Mouse (Mus musculus) limb, embryonic 15.5 days (tissue): ENCODE data around the gene Sgcb. TPM values are rescaled to one million over a fixed set of nuclear protein-coding genes. Genes with fewer than 3 reads are reported as not detected.

Experiments
- ATAC-seq: fragments of 200-750 bp; cut with Nextera tagmentation; 2 replicates; pipeline ENCODE4 v1.8.0; 2017; ENCODE audit warnings: low read depth, moderate TSS enrichment; ENCODE audit not compliant: insufficient number of reproducible peaks, low FRiP score, low TSS enrichment
- H3K27ac ChIP-seq: fragments of 300-500 bp; sonication (generic); 2 replicates; pipeline ENCODE4 v1.5.1; 2015; ENCODE audit warnings: moderate library complexity, mild to moderate bottlenecking, inconsistent platforms
- H3K27me3 ChIP-seq: fragments of 300-500 bp; sonication (generic); 2 replicates; pipeline ENCODE4 v1.6.1; 2015; ENCODE audit warnings: inconsistent platforms
- H3K36me3 ChIP-seq: fragments of 300-500 bp; sonication (generic); 2 replicates; pipeline ENCODE4 v1.6.1; 2015; ENCODE audit warnings: inconsistent platforms
- H3K4me1 ChIP-seq: fragments of 300-500 bp; sonication (generic); 2 replicates; pipeline ENCODE4 v1.6.1; 2015; ENCODE audit warnings: inconsistent platforms
- H3K4me2 ChIP-seq: fragments of 300-500 bp; sonication (generic); 2 replicates; pipeline ENCODE4 v1.6.1; 2015; ENCODE audit warnings: mild to moderate bottlenecking, inconsistent platforms
- H3K4me3 ChIP-seq: fragments of 300-500 bp; sonication (generic); 2 replicates; pipeline ENCODE4 v1.5.1; 2015; ENCODE audit warnings: mild to moderate bottlenecking, inconsistent platforms
- H3K9ac ChIP-seq: fragments of 300-500 bp; sonication (generic); 2 replicates; pipeline ENCODE4 v1.6.1; 2015; ENCODE audit warnings: inconsistent platforms
- H3K9me3 ChIP-seq: fragments of 300-500 bp; sonication (generic); 2 replicates; pipeline ENCODE4 v1.6.1; 2016; ENCODE audit warnings: inconsistent platforms
- WGBS: fragments of 180-500 bp; shearing (Covaris S2); methylation state at CpG from one replicate; pipeline ENCODE4 v1.1.7; 2015; 5-methylcytosine and 5-hydroxymethylcytosine counted together
- polyA plus RNA-seq: library from polyadenylated mRNA; unstranded; fragments of >200 nt; fragmentation: Nextera tagmentation; extraction: Ambion mirVana; gene quantifications from 2 replicates; pipeline ENCODE4 v1.2.1, GENCODE M21; 2015

Gene Sgcb
- polyA plus RNA-seq, 1 experiment from 2014 or later = 48.0 TPM

DNA sequence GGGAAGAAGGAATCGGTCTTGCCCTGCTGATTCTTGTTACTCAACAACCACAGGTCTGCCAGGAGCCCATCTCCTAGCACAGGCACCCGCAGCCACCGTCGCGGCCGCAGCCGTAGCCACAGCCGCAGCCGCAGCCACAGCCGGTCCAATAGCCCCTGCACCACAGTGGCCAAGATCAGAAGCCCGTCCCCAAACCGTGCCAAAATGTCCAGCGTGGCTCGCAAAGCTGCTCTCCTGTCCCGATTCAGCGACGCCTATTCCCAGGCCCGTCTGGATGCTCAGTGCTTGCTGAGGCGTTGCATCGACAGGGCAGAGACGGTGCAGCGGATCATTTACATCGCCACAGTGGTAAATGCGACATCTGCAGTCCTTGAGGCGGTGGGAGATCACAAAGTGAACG, 21.8 kb upstream of the Sgcb start:
- no peak for ATAC-seq
- Histone ChIP-seq H3K9me3 (no peaks in the 10 kb centered on the region), H3K9ac (no peak overlapping the region), H3K27me3 (no peaks in the 10 kb centered on the region), H3K27ac (no peak overlapping the region), H3K4me3 (no peak overlapping the region), H3K36me3 (no peaks in the 10 kb centered on the region), H3K4me2 (no peak overlapping the region), H3K4me1 (peaks cover 7% of the 10 kb centered on the region; the same call in 1 of the 2 replicates)
- WGBS = 54% methylated on average over 26 of the region's 26 CpGs

DNA sequence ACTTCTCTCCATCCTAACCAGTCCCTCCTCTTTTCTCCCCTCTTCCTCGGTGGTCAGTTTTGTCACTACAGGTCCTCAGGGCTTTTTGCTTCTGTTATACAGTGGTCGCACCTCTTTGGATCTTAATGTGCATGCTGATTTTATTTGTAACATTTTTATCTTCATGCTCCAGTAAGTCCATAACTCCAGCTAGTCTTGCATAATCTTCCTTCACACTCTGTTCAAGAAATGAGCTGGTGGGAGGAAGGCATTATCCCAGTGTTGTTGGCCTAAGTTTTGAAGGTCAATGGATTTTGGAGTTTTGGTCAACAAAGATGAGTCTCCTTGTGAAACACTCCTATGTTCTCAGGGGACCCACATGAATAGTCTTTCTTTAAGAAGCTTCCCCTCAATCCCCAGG, 20.3 kb upstream of the Sgcb start:
- H3K4me2 ChIP-seq = no peak overlapping the region
- H3K9ac ChIP-seq = no peak overlapping the region
- no peaks in the 10 kb centered on the region for H3K36me3 ChIP-seq
- H3K27me3 ChIP-seq = no peaks in the 10 kb centered on the region
- ATAC-seq = no peak
- WGBS = 85% methylated on average over 2 of the region's 2 CpGs
- no peak overlapping the region for H3K27ac ChIP-seq
- peaks cover 7% of the 10 kb centered on the region; the same call in 1 of the 2 replicates for H3K4me1 ChIP-seq
- H3K9me3 ChIP-seq = no peaks in the 10 kb centered on the region
- H3K4me3 ChIP-seq = no peak overlapping the region

DNA sequence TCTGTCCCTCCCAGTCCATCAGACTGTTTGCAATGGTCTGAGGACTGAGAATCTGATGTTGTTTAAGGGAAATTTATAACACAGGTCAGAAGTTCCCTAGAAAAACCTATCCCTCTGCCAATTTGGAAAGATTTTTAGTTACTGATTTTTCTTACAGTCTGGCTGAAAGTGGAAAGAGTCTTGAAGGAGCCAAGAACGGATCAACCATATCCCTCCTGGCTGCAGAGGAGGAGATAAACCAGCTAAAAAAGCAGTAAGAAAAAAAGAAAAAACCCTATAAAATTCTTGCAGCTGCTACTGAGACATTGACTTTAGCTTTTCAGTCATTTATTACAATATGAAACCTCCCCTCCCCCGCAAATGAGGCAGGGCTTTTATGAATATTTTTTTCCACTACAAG, 19.1 kb upstream of the Sgcb start:
- 44% methylated on average over 2 of the region's 2 CpGs for WGBS
- no peak overlapping the region for H3K4me2 ChIP-seq
- H3K27me3 ChIP-seq = no peaks in the 10 kb centered on the region
- no peak overlapping the region for H3K4me3 ChIP-seq
- no peaks in the 10 kb centered on the region for H3K36me3 ChIP-seq
- H3K9me3 ChIP-seq = no peaks in the 10 kb centered on the region
- ATAC-seq = peak; percentile 55; the same call in 1 of the 2 replicates
- no peak overlapping the region for H3K9ac ChIP-seq
- H3K4me1 ChIP-seq = peaks cover 7% of the 10 kb centered on the region; the same call in 1 of the 2 replicates
- peak overlapping the region; percentile 24; the same call in 1 of the 2 replicates for H3K27ac ChIP-seq

DNA sequence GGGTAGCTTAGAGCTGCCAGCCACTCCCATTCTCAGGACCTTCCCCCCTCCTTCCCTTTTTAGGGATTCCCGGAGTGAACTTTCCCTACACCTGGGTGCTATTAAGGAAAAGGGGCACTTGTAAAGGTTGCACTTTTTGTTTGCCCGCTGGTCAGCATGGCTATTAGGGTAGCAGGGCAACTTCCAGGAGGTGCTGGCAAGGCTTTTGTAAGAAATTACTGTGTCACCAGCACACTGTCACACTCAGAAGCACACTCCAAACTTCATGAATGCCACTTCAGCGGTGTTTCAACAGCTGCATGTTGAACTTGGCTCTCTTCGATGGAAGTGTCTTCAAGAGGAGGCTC, 4.2 kb upstream of the Sgcb start:
- H3K9ac ChIP-seq = 0 out of 2 replicates have a peak overlapping the region, but pooled peaks have one; percentile 15
- peaks cover 45% of the 10 kb centered on the region for H3K27me3 ChIP-seq
- H3K4me1 ChIP-seq = peaks cover 26% of the 10 kb centered on the region
- H3K36me3 ChIP-seq = no peaks in the 10 kb centered on the region
- H3K9me3 ChIP-seq = no peaks in the 10 kb centered on the region
- 5% methylated on average over 4 of the region's 4 CpGs for WGBS
- H3K4me3 ChIP-seq = peak overlapping the region; percentile 52
- H3K4me2 ChIP-seq = peak overlapping the region; percentile 96
- H3K27ac ChIP-seq = no peak overlapping the region
- no peak for ATAC-seq

GRCm38 (mm10) chr5:73651061-73651854, 3.7 kb upstream of the Sgcb start, which contains the start of gene Spata18:
Gene Spata18, plus strand, starts transcription at chr5:73651379.
- Histone ChIP-seq H3K4me3 (peak within 1 kb of the TSS; percentile 52), H3K9ac (peak within 1 kb of the TSS; percentile 15; the same call in 1 of the 2 replicates), H3K9me3 (no peaks in the 10 kb centered on the region), H3K4me1 (peaks cover 30% of the 10 kb centered on the region), H3K4me2 (peak within 1 kb of the TSS; percentile 96), H3K36me3 (no peaks in the 10 kb centered on the region), H3K27me3 (peaks cover 45% of the 10 kb centered on the region), H3K27ac (no peak within 1 kb of the TSS)
- no peak for ATAC-seq
- under 1% methylated on average over 55 of the region's 57 CpGs for WGBS

GRCm38 (mm10) chr5:73650365-73650964, 2.9 kb upstream of the Sgcb start:
- Histone ChIP-seq H3K4me3 (peak overlapping the region; percentile 52), H3K27me3 (peaks cover 45% of the 10 kb centered on the region), H3K27ac (no peak overlapping the region), H3K36me3 (no peaks in the 10 kb centered on the region), H3K9me3 (no peaks in the 10 kb centered on the region), H3K4me1 (peaks cover 33% of the 10 kb centered on the region), H3K9ac (peak overlapping the region; percentile 15; the same call in 1 of the 2 replicates), H3K4me2 (peak overlapping the region; percentile 96)
- no peak for ATAC-seq
- WGBS = 3% methylated on average over 15 of the region's 15 CpGs

DNA sequence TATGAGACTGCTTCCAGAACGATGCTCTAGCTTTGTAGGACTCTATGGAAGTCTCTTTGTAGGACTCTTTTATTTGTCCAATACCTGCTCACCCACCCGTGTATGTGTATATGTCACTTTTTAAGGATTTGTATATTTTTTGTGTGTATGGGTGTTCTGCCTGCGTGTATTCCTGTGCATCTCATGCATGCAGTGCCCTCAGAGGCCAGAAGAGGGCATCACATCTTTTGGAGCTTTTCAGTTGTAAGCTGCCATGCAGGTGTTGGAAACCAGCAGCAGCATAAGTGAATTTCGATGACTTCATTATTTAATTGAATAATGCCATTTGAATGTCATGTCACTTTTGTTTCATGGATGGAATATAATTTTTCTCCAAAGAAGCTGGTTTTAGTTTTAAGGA, 5.5 kb downstream of the Sgcb start:
- Histone ChIP-seq H3K27me3 (no peaks in the 10 kb centered on the region), H3K36me3 (peaks cover 36% of the 10 kb centered on the region), H3K4me1 (peaks cover 10% of the 10 kb centered on the region), H3K4me2 (no peak overlapping the region), H3K9ac (no peak overlapping the region), H3K27ac (no peak overlapping the region), H3K9me3 (no peaks in the 10 kb centered on the region), H3K4me3 (no peak overlapping the region)
- WGBS = 90% methylated on average over 4 of the region's 4 CpGs
- no peak for ATAC-seq

GRCm38 (mm10) chr5:73641058-73641457, 6.5 kb downstream of the Sgcb start:
- Histone ChIP-seq H3K9me3 (no peaks in the 10 kb centered on the region), H3K4me2 (no peak overlapping the region), H3K9ac (no peak overlapping the region), H3K27ac (no peak overlapping the region), H3K27me3 (no peaks in the 10 kb centered on the region), H3K4me1 (peaks cover 4% of the 10 kb centered on the region), H3K4me3 (no peak overlapping the region), H3K36me3 (peaks cover 46% of the 10 kb centered on the region)
- ATAC-seq = no peak
- WGBS = 94% methylated on average over 3 of the region's 3 CpGs

DNA sequence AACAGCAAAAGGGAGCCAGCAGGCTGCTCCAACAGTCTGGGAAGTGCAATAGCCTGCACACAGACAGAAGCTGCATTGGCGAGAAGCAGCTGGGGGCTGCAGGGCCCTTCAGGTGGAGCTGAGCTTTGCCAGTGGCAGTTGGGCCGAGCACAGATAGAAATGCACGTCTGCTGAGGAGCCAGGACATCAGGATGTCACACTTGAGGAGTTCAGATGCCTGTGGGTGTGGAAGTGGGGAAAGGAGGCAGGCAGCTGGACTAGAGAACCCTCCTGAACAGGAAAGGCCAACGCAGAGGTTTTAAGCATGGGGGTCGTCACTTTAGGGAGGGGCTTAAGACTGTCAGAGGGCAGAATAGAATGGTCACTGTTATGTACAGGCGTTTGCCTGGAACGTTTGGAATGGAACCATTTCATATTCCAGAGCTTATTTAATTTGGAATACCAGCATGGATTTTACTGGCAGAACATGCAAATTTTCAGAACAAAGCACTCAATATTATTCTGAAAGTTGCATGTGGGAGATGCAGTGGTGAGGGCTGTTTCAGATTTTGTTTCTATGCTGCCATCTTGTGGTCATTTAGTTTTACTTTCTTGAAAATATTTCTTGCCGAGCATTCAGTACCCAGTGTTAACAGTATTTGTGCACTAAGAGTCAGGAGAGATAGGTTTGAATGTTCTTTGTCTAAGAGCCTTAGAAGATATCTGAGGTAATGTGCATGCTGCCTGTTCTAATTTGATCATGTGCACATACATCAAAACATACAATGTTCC, 10.1 kb downstream of the Sgcb start:
- H3K9me3 ChIP-seq = no peaks in the 10 kb centered on the region
- no peak overlapping the region for H3K4me3 ChIP-seq
- H3K27me3 ChIP-seq = no peaks in the 10 kb centered on the region
- H3K4me1 ChIP-seq = peaks cover 4% of the 10 kb centered on the region
- H3K36me3 ChIP-seq = peaks cover 60% of the 10 kb centered on the region
- H3K4me2 ChIP-seq = no peak overlapping the region
- no peak overlapping the region for H3K9ac ChIP-seq
- H3K27ac ChIP-seq = no peak overlapping the region
- WGBS = 40% methylated on average over 8 of the region's 8 CpGs
- ATAC-seq = no peak

DNA sequence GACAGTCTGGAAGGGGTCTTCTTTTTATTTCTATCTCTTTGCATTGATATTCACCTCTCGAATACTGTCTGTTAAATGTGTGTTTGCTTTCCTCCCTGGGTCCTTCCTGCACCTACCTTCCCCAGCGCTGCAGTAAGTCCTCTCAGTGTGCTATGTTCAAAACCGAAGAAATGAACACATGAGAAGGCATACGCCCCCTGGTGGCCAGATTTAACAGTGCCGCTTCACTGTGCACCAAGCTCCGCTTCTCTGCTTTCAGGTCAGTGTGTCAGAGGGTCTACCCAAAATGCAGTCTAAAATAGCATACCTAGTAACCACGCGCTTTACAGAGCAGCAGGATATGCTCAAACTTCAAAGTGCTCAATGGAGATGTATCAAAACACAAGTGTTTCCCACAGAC, 14.4 kb downstream of the Sgcb start:
- no peaks in the 10 kb centered on the region for H3K9me3 ChIP-seq
- no peak for ATAC-seq
- H3K4me2 ChIP-seq = no peak overlapping the region

DNA sequence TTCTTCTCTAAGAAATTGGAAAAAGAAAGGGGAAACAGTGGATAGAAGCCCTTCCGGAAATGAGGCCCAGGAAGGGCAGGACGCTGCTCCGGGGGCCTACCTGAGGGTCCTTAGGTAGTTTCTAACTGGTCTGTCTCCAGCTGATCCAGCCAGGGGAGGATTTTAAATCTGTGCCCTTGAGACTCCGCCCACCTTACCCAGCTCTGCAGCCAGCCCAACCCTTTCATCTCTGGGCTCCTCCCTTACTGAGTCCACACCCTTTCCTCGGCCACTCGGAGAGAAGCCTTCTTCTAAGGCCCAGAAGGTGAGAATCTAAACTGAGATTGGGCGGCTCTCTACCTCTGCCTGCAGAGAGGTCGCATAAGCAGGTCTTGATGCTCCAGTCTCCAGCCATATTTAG, 15.3 kb downstream of the Sgcb start, which contains the start of gene Lrrc66:
Gene Lrrc66 (minus strand): TSS at position 236 of the 400 bp plus-strand sequence.
- Histone ChIP-seq H3K9ac (no peak within 1 kb of the TSS), H3K9me3 (no peaks in the 10 kb centered on the region), H3K4me1 (peaks cover 1% of the 10 kb centered on the region), H3K27me3 (no peaks in the 10 kb centered on the region), H3K4me2 (no peak within 1 kb of the TSS), H3K27ac (no peak within 1 kb of the TSS), H3K36me3 (peaks cover 33% of the 10 kb centered on the region), H3K4me3 (no peak within 1 kb of the TSS)
- WGBS = 73% methylated on average over 8 of the region's 8 CpGs
- ATAC-seq = no peak

More for the DNA sequence above, 14.4 kb downstream of the Sgcb start:
- peaks cover 35% of the 10 kb centered on the region for H3K36me3 ChIP-seq
- H3K27ac ChIP-seq = no peak overlapping the region
- 62% methylated on average over 8 of the region's 8 CpGs for WGBS
- no peak overlapping the region for H3K9ac ChIP-seq
- H3K4me1 ChIP-seq = peaks cover 4% of the 10 kb centered on the region
- H3K27me3 ChIP-seq = no peaks in the 10 kb centered on the region
- no peak overlapping the region for H3K4me3 ChIP-seq
